Mouse (Mus musculus) megakaryocyte-erythroid progenitor cell, adult 5-6 weeks (primary cell): Measurements from ENCODE around the gene Gfra1. TPM values are rescaled to one million over a fixed set of nuclear protein-coding genes. Genes with fewer than 3 reads are reported as not detected.

Source experiments
- ATAC-seq: replicated peaks from 2 replicates; pipeline ENCODE4 v1.8.0; 2016; ENCODE audit warnings: mild to moderate bottlenecking, inconsistent platforms; ENCODE audit not compliant: severe bottlenecking, poor library complexity, low FRiP score, low TSS enrichment
- total RNA-seq, 2 experiments: library from RNA; stranded (forward) in 1 of 2; stranded (reverse) in 1 of 2; fragments of 200-1000, 215-1000 nt in 1 of 2; fragments of >200 nt in 1 of 2; fragmentation: Nextera tagmentation in 1 of 2; gene quantifications; 2 replicates each; pipeline ENCODE4 v1.2.3; 2014 to 2017

Gene Gfra1
- total RNA-seq, 2 experiments from 2014 or later, result 3.2 TPM; not detected in 1

GRCm38 (mm10) chr19:58442785-58443732 lies 12.7 kb downstream of the Gfra1 start:
- no peak for ATAC-seq

GRCm38 (mm10) chr19:58441785-58442184 lies 13.9 kb downstream of the Gfra1 start:
- ATAC-seq, result no peak

GRCm38 (mm10) chr19:58441246-58441645 lies 14.5 kb downstream of the Gfra1 start:
- no peak for ATAC-seq

GRCm38 (mm10) chr19:58438762-58439161 lies 16.9 kb downstream of the Gfra1 start:
- no peak for ATAC-seq

- ATAC-seq, result no peak
These were observed 18.2 kb downstream of the Gfra1 start for GRCm38 (mm10) chr19:58437441-58438071.

- no peak for ATAC-seq
These were observed 18.8 kb downstream of the Gfra1 start for GRCm38 (mm10) chr19:58436874-58437273.

GRCm38 (mm10) chr19:58435877-58436276 lies 19.8 kb downstream of the Gfra1 start:
- no peak for ATAC-seq

GRCm38 (mm10) chr19:58432840-58433239 lies 22.9 kb downstream of the Gfra1 start:
- ATAC-seq, result no peak

GRCm38 (mm10) chr19:58428546-58428945 lies 27.2 kb downstream of the Gfra1 start:
- no peak for ATAC-seq

- no peak for ATAC-seq
These were observed 28.4 kb downstream of the Gfra1 start for GRCm38 (mm10) chr19:58427348-58427747.

- no peak for ATAC-seq
These were observed 30.8 kb downstream of the Gfra1 start for GRCm38 (mm10) chr19:58424928-58425327.

GRCm38 (mm10) chr19:58424179-58424578 lies 31.5 kb downstream of the Gfra1 start:
- ATAC-seq, result no peak

GRCm38 (mm10) chr19:58422916-58423493 lies 32.7 kb downstream of the Gfra1 start:
- ATAC-seq, result no peak

- ATAC-seq, result no peak
These were observed 36.0 kb downstream of the Gfra1 start for GRCm38 (mm10) chr19:58419685-58420084.

GRCm38 (mm10) chr19:58419278-58419677 lies 36.4 kb downstream of the Gfra1 start:
- no peak for ATAC-seq

- ATAC-seq, result no peak
These were observed 40.5 kb downstream of the Gfra1 start for GRCm38 (mm10) chr19:58415173-58415572.

GRCm38 (mm10) chr19:58414733-58415132 lies 41.0 kb downstream of the Gfra1 start:
- no peak for ATAC-seq

GRCm38 (mm10) chr19:58413290-58413689 lies 42.4 kb downstream of the Gfra1 start:
- peak; percentile 78 for ATAC-seq

- ATAC-seq, result no peak
These were observed 42.9 kb downstream of the Gfra1 start for GRCm38 (mm10) chr19:58412811-58413210.

- ATAC-seq, result no peak
These were observed 49.0 kb downstream of the Gfra1 start for GRCm38 (mm10) chr19:58406726-58407125.
